Mouse (Mus musculus): Measurements from ENCODE around the gene Fitm1. TPM values are rescaled to one million over a fixed set of nuclear protein-coding genes. Genes with fewer than 3 reads are reported as not detected.

The Fitm1 gene
- polyA plus RNA-seq, 1 experiment from 2014 or later = 4.0 TPM

DNA sequence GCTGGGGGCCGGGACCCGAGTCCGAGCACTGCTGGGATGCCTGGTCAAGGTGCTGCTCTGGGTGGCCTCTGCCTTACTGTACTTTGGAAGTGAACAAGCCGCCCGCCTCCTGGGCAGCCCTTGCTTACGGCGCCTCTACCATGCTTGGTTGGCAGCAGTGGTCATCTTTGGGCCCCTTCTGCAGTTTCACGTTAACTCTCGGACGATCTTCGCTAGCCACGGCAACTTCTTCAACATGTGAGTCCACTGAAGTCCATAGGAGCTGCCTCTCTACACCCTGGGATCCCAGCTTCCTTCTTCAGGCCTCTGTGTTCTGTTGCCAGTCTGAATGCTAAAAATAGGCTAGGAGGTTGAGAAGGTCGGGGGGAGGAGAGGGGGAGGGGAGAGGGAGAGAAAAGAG is 294 bp downstream of the Fitm1 start:
- Histone ChIP-seq H3K4me3 (no peak overlapping the region), H3K36me3 (peaks cover 11% of the 10 kb centered on the region), H3K9me3 (no peaks in the 10 kb centered on the region), H3K9ac (no peak overlapping the region), H3K27ac (no peak overlapping the region), H3K4me1 (no peaks in the 10 kb centered on the region), H3K27me3 (replicated peaks) (no peaks in the 10 kb centered on the region), H3K4me2 (replicated peaks) (no peak overlapping the region)
- 81% methylated on average over 13 of the region's 13 CpGs for WGBS
- ATAC-seq (ENCODE audit: low FRiP score, low read depth) = no peak

- WGBS = 86% methylated on average over 16 of the region's 16 CpGs
- H3K27me3 ChIP-seq (replicated peaks) = no peaks in the 10 kb centered on the region
- no peak overlapping the region for H3K9ac ChIP-seq
- no peak for ATAC-seq (ENCODE audit: low FRiP score, low read depth)
- H3K9me3 ChIP-seq = no peaks in the 10 kb centered on the region
- H3K4me2 ChIP-seq (replicated peaks) = no peak overlapping the region
- H3K4me1 ChIP-seq = no peaks in the 10 kb centered on the region
- H3K27ac ChIP-seq = no peak overlapping the region
- peaks cover 15% of the 10 kb centered on the region for H3K36me3 ChIP-seq
- no peak overlapping the region for H3K4me3 ChIP-seq
Measured at GRCm38 (mm10) chr14:55576376-55576775, 959 bp downstream of the Fitm1 start.

GRCm38 (mm10) chr14:55577871-55578667 is 2.7 kb downstream of the Fitm1 start, which contains the start of gene Psme1:
Psme1 (plus strand) TSS chr14:55578123.
- peaks cover 20% of the 10 kb centered on the region for H3K36me3 ChIP-seq
- H3K9me3 ChIP-seq = no peaks in the 10 kb centered on the region
- H3K4me1 ChIP-seq = no peaks in the 10 kb centered on the region
- peak; percentile 87 for ATAC-seq (ENCODE audit: low FRiP score, low read depth)
- no peaks in the 10 kb centered on the region for H3K27me3 ChIP-seq (replicated peaks)
- 1% methylated on average over 32 of the region's 32 CpGs for WGBS
- peak within 1 kb of the TSS; percentile 90 for H3K4me2 ChIP-seq (replicated peaks)
- H3K27ac ChIP-seq = peak within 1 kb of the TSS; percentile 71
- peak within 1 kb of the TSS; percentile 73 for H3K4me3 ChIP-seq
- peak within 1 kb of the TSS; percentile 81 for H3K9ac ChIP-seq

DNA sequence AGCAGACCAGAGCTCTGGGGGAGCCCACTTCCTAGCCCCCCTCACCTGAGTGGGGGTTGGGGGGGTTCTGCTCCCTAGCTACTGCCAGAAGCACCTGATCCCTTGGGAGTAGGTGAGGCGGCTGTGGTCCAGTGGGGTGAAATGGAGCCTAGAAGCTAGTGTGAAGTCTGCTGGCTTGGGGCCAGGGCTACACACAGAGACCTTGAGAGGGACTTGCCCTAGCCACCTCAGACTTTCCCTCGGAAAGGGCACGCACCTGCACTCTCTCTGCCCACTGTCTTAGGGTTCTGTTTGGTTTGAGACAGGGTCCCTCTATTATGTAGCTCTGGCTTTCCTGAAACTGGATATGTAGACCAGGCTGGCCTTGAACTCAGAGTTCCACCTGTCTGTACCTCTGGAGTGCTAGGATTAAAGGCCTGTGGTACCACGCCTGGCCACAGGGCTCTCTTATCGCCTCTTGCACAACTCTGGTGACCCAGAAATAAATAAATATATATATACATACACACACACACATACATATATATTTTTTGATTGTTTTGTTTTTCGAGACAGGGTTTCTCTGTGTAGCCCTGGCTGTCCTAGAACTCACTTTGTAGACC is 3.4 kb downstream of the Fitm1 start:
- Histone ChIP-seq H3K4me2 (replicated peaks) (peak overlapping the region; percentile 90), H3K4me1 (no peaks in the 10 kb centered on the region), H3K9ac (peak overlapping the region; percentile 81), H3K9me3 (no peaks in the 10 kb centered on the region), H3K4me3 (peak overlapping the region; percentile 73), H3K27me3 (replicated peaks) (no peaks in the 10 kb centered on the region), H3K36me3 (peaks cover 20% of the 10 kb centered on the region), H3K27ac (peak overlapping the region; percentile 71)
- 41% methylated on average over 6 of the region's 6 CpGs for WGBS
- ATAC-seq (ENCODE audit: low FRiP score, low read depth) = peak; percentile 59

DNA sequence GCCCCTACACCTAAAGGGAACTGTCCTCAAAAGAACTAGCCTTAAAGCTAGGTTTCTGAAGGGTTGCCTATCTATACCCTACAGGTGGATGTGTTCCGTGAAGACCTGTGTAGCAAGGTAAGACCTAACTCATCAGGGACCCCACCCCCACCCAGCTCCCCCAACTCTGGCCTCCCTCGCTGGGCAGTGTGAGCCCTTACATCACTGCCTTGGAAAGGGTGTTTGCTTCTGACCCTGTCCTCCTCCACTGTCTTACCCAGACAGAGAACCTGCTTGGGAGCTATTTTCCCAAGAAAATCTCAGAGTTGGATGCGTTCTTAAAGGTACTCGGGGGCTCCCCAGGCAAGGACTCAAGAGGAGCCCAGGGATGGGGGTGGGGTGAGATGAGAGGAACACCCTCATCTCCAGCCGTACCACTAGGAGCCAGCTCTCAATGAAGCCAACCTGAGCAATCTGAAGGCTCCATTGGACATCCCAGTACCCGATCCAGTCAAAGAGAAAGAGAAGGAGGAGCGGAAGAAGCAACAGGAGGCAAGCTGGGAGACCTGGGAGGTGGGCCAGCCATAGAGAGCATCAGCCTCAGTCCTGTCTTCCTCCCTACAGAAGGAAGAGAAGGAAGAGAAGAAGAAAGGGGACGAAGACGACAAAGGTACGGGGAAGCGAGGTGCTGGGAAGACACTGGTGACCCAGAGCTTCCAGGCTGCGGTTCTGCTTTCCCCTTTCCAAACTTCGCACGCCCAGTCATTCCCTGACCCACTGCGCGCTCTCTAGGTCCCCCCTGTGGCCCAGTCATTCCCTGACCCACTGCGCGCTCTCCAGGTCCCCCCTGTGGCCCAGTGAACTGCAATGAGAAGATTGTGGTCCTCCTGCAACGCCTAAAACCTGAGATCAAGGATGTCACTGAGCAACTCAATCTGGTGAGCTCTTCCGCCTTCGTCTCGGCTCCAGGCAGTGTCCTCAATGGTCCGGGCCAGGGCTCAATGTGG is 4.4 kb downstream of the Fitm1 start:
- H3K4me2 ChIP-seq (replicated peaks) = no peak overlapping the region
- ATAC-seq (ENCODE audit: low FRiP score, low read depth) = no peak
- no peak overlapping the region for H3K27ac ChIP-seq
- no peak overlapping the region for H3K9ac ChIP-seq
- no peak overlapping the region for H3K4me3 ChIP-seq
- no peaks in the 10 kb centered on the region for H3K27me3 ChIP-seq (replicated peaks)
- WGBS = 87% methylated on average over 23 of the region's 23 CpGs
- H3K4me1 ChIP-seq = no peaks in the 10 kb centered on the region; the same call in 1 of the 2 replicates
- H3K9me3 ChIP-seq = no peaks in the 10 kb centered on the region
- peaks cover 20% of the 10 kb centered on the region for H3K36me3 ChIP-seq

DNA sequence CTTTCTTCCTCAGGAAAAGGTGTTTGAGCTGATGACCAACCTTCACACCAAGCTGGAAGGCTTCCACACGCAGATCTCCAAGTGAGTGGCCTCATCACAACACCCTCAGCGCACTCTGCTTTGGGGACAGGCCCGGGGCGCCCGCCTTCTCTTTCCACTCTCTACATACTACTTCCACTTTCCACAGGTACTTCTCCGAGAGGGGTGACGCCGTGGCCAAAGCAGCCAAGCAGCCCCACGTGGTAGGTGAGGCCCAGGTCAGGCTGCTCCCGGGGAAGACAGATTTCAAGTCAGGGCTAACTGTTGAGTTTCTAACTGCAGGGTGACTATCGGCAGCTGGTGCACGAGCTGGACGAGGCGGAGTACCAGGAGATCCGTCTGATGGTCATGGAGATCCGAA is 5.3 kb downstream of the Fitm1 start:
- Histone ChIP-seq H3K4me1 (peaks cover 4% of the 10 kb centered on the region; the same call in 1 of the 2 replicates), H3K4me2 (replicated peaks) (no peak overlapping the region), H3K9ac (no peak overlapping the region), H3K9me3 (no peaks in the 10 kb centered on the region), H3K4me3 (no peak overlapping the region), H3K27me3 (replicated peaks) (no peaks in the 10 kb centered on the region), H3K36me3 (peaks cover 20% of the 10 kb centered on the region), H3K27ac (no peak overlapping the region)
- ATAC-seq (ENCODE audit: low FRiP score, low read depth) = no peak
- 96% methylated on average over 16 of the region's 16 CpGs for WGBS

DNA sequence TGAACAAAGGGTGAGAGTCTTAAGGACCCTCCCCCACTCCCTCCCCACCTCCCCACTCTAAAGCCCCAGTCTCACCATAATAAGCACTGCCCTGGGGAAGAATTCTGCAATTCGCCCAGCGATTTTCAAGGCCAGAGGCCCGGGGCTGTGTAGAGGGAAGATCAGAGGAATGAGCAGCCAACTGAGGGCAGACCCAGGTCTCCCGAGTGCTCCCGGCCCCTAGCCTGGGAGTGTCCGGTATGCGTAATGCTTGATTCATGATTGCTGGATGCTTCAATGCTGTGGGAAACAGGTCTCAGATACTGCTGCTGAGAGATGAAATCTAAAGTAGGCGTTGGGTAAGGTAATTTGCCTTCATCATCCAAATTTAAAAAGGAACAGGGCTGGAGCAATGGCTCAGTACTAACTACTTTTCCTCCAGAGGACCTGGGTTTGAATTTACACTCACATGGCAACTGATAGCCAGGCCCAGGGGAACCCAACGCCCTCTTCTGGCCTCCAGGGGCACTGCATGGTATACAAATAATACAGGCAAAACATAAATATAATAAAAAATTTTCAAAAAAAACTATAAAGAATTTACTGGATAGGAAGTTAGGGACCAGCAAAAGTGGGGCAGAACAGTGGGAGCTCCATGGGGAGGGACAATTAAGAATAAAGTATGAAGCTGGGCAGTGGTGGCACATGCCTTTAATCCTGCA is 6.7 kb downstream of the Fitm1 start:
- no peak for ATAC-seq (ENCODE audit: low FRiP score, low read depth)
- no peaks in the 10 kb centered on the region for H3K27me3 ChIP-seq (replicated peaks)
- no peak overlapping the region for H3K4me2 ChIP-seq (replicated peaks)
- H3K9ac ChIP-seq = no peak overlapping the region
- no peak overlapping the region for H3K27ac ChIP-seq
- peaks cover 22% of the 10 kb centered on the region for H3K36me3 ChIP-seq
- H3K4me1 ChIP-seq = peaks cover 4% of the 10 kb centered on the region; the same call in 1 of the 2 replicates
- WGBS = 74% methylated on average over 9 of the region's 9 CpGs
- H3K9me3 ChIP-seq = no peaks in the 10 kb centered on the region
- H3K4me3 ChIP-seq = no peak overlapping the region

DNA sequence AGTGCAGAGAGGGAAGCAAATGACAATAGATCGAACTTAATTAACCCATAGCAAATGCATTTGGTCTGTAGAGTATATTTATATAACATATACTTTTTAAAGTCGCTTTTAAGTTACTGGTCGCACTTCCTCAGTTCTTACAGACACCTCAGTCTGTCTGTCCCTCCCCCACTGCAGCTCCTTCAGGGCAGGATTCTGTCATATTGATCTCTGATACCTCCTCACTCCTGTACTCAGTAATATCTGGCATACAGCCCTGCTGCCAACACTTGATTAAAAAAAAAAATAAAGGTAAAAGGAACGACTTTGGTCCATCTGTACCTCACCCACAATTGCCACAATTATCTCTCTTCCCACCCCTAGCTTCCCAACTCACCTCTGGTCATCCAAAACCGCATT is 8.9 kb downstream of the Fitm1 start:
- no peak for ATAC-seq (ENCODE audit: low FRiP score, low read depth)
- Histone ChIP-seq H3K4me3 (peak overlapping the region; percentile 43), H3K27ac (no peak overlapping the region), H3K4me2 (replicated peaks) (peak overlapping the region; percentile 79), H3K36me3 (peaks cover 36% of the 10 kb centered on the region), H3K9ac (peak overlapping the region; percentile 57), H3K9me3 (no peaks in the 10 kb centered on the region), H3K27me3 (replicated peaks) (no peaks in the 10 kb centered on the region), H3K4me1 (peaks cover 4% of the 10 kb centered on the region; the same call in 1 of the 2 replicates)
- 42% methylated on average over 5 of the region's 5 CpGs for WGBS

- peak; percentile 56 for ATAC-seq (ENCODE audit: low FRiP score, low read depth)
- 2% methylated on average over 43 of the region's 43 CpGs for WGBS
- no peak within 1 kb of the TSS for H3K27ac ChIP-seq
Measured at GRCm38 (mm10) chr14:55584702-55585565, 9.5 kb downstream of the Fitm1 start, which contains the start of gene Emc9. Emc9 (minus strand) TSS chr14:55585302.

DNA sequence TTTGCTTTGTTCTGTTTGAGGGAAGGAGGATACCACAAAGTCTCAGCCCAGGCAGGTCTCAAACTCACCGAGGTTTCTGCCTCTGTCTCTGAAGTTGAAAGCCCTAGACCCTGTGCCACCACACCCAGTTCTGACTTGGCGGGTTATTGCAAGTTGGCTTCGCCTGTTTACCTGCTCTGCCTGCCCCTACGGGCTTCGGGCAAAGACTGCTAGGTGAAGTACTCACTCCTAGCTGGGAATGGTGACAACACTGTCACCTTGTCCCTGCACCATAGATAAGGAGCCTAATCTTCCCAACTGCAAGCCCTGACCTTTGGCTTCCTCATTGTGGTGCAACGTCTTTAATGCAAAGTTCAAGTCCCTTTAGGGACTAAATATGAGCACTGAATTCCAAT is 10.1 kb downstream of the Fitm1 start:
- 65% methylated on average over 6 of the region's 6 CpGs for WGBS

More at GRCm38 (mm10) chr14:55584702-55585565, 9.5 kb downstream of the Fitm1 start, which contains the start of gene Emc9:
- H3K4me1 ChIP-seq = peaks cover 8% of the 10 kb centered on the region; the same call in 1 of the 2 replicates
- H3K4me3 ChIP-seq = peak within 1 kb of the TSS; percentile 43
- peaks cover 36% of the 10 kb centered on the region for H3K36me3 ChIP-seq
- peak within 1 kb of the TSS; percentile 57 for H3K9ac ChIP-seq
- H3K9me3 ChIP-seq = no peaks in the 10 kb centered on the region
- no peaks in the 10 kb centered on the region for H3K27me3 ChIP-seq (replicated peaks)
- peak within 1 kb of the TSS; percentile 79 for H3K4me2 ChIP-seq (replicated peaks)

More for the DNA sequence above, 10.1 kb downstream of the Fitm1 start:
- Histone ChIP-seq H3K9me3 (no peaks in the 10 kb centered on the region), H3K4me2 (replicated peaks) (peak overlapping the region; percentile 79), H3K27ac (no peak overlapping the region), H3K27me3 (replicated peaks) (no peaks in the 10 kb centered on the region), H3K9ac (no peak overlapping the region), H3K4me1 (peaks cover 13% of the 10 kb centered on the region; the same call in 1 of the 2 replicates), H3K4me3 (no peak overlapping the region), H3K36me3 (peaks cover 30% of the 10 kb centered on the region)
- ATAC-seq (ENCODE audit: low FRiP score, low read depth) = no peak

Measured in neural tube, embryonic 12.5 days (tissue).